In genomic region chr17:45544001-45544872, GRCm38 (mm10) we compare ENCODE assay signal across 10 mouse cellular contexts. TPM values are rescaled to one million over a fixed set of nuclear protein-coding genes. Genes with fewer than 3 reads are reported as not detected.
DNase-seq lines count a peak whose midpoint lies in the region; ATAC-seq and TF ChIP-seq lines count a peak whose summit lies in the region.
"Had no signal": no experiment of that assay in that cellular context is flagged by ENCODE, and none has a peak within 500 bp of the region (broad histone marks: within the 10 kb centered on the region; RNA-seq: fewer than 3 reads in every experiment).

No protein-coding gene starts in this region.

- H3K36me3 ChIP-seq in lung, postnatal 0 days (ENCODE audit: insufficient read depth, low read length): no peaks in the 10 kb centered on the region
- no peaks in the 10 kb centered on the region for H3K36me3 ChIP-seq in forebrain, embryonic 11.5 days (ENCODE audit: control insufficient read depth, insufficient read depth, low read length)
- H3K36me3 ChIP-seq: liver, embryonic 15.5 days had no signal

- H3K27ac ChIP-seq in lung, postnatal 0 days (ENCODE audit: low read length): no peak overlapping the region
- no peak overlapping the region for H3K27ac ChIP-seq in forebrain, embryonic 11.5 days (ENCODE audit: low read depth, low read length)
- H3K27ac ChIP-seq: liver, embryonic 15.5 days had no signal

- H3K4me1 ChIP-seq in lung, postnatal 0 days (ENCODE audit: insufficient read depth, low read depth, low read length): 0 out of 2 replicates have a peak, but pooled peaks cover 8% of the 10 kb centered on the region
- peaks cover 21% of the 10 kb centered on the region for H3K4me1 ChIP-seq in forebrain, embryonic 11.5 days (replicated peaks; ENCODE audit: control insufficient read depth, insufficient read depth, low read length)

- TF ChIP-seq CTCF in lung, postnatal 0 days (IDR thresholded peaks at IDR 0.05): no peak

- WGBS in lung, postnatal 0 days: 3% methylated on average over 24 of the region's 24 CpGs
- WGBS in forebrain, embryonic 11.5 days: 5% methylated on average over 24 of the region's 24 CpGs

- H3K9me3 ChIP-seq in lung, postnatal 0 days (ENCODE audit: low read length): no peaks in the 10 kb centered on the region
- H3K9me3 ChIP-seq in forebrain, embryonic 11.5 days (ENCODE audit: control insufficient read depth, low read length): no peaks in the 10 kb centered on the region
- H3K9me3 ChIP-seq: liver, embryonic 15.5 days had no signal

- 0 out of 2 replicates have a peak overlapping the region, but pooled peaks have one; percentile 42 for H3K4me2 ChIP-seq in lung, postnatal 0 days (replicated peaks; ENCODE audit: low read depth, low read length)
- H3K4me2 ChIP-seq in forebrain, embryonic 11.5 days (ENCODE audit: low read depth, low read length, severe bottlenecking): peak overlapping the region; percentile 42; the same call in 1 of the 2 replicates
- H3K4me2 ChIP-seq: liver, embryonic 15.5 days had no signal

- no peak for TF ChIP-seq EP300 in lung, postnatal 0 days (IDR thresholded peaks at IDR 0.05)

- peaks cover 50% of the 10 kb centered on the region for H3K27me3 ChIP-seq in lung, postnatal 0 days (replicated peaks; ENCODE audit: insufficient read depth, low read length)
- peaks cover 47% of the 10 kb centered on the region for H3K27me3 ChIP-seq in forebrain, embryonic 11.5 days (ENCODE audit: control insufficient read depth, insufficient read depth, low read length)

- ATAC-seq in lung, postnatal 0 days: peak; percentile 14
- peak; percentile 19; the same call in 1 of the 2 replicates for ATAC-seq in forebrain, embryonic 11.5 days (replicated peaks; ENCODE audit: low FRiP score)
- no peak for ATAC-seq in megakaryocyte-erythroid progenitor cell, adult 5-6 weeks (replicated peaks; ENCODE audit: low FRiP score, low TSS enrichment, poor library complexity, severe bottlenecking)

- peak; percentile 53 for DNase-seq in embryo, embryonic 11 days
- DNase-seq in embryo, embryonic 10 days (ENCODE audit: low spot score): no peak
- DNase-seq in lung, postnatal 0 days (ENCODE audit: low spot score): peak; percentile 27
- no peak for DNase-seq in lung, postnatal 10 days
- peak; percentile 75 for DNase-seq in forebrain, embryonic 11.5 days (ENCODE audit: low spot score)
- DNase-seq in neural tube, embryonic 10.5 days (ENCODE audit: extremely low spot score, low spot score): peak; percentile 58
- no peak for DNase-seq in layer of hippocampus, postnatal 36 days

- no peak overlapping the region for H3K9ac ChIP-seq in lung, postnatal 0 days (replicated peaks; ENCODE audit: low read depth)
- peak overlapping the region; percentile 39 for H3K9ac ChIP-seq in forebrain, embryonic 11.5 days (ENCODE audit: low read length)
- H3K9ac ChIP-seq: liver, embryonic 15.5 days had no signal

- H3K4me3 ChIP-seq in lung, postnatal 0 days (ENCODE audit: low read depth, low read length): no peak overlapping the region
- H3K4me3 ChIP-seq in forebrain, embryonic 11.5 days (ENCODE audit: low read depth, low read length): peak overlapping the region; percentile 13; the same call in 1 of the 2 replicates
- H3K4me3 ChIP-seq: liver, embryonic 15.5 days had no signal

RNA-seq across cellular contexts. Expression of gene Tmem151b, which starts 5.2 kb away (rescaled TPM):
- 0.07 and 0.12 TPM in 2 replicates for polyA plus RNA-seq in lung, postnatal 0 days (2015; fragmentation: Nextera tagmentation; extraction: Ambion mirVana)
- 8.2 and 9.1 TPM in 2 replicates for polyA plus RNA-seq in forebrain, embryonic 11.5 days (2014; fragmentation: Nextera tagmentation; extraction: Ambion mirVana)
- total RNA-seq in layer of hippocampus, postnatal 36 days (2021): 100 to 1,000 TPM; 106 to 112 TPM
- total RNA-seq in megakaryocyte-erythroid progenitor cell, adult 5-6 weeks (2014; fragmentation: Nextera tagmentation): not detected in 2 replicates
- not detected in 2 replicates for total RNA-seq in megakaryocyte-erythroid progenitor cell, adult 5-6 weeks (2017)
- total RNA-seq: common myeloid progenitor, adult 5-6 weeks had no signal

RNA-seq across cellular contexts. Expression of gene Nfkbie, which starts 11.3 kb away (rescaled TPM):
- 2.4 and 5.0 TPM in 2 replicates for polyA plus RNA-seq in lung, postnatal 0 days (2015; fragmentation: Nextera tagmentation; extraction: Ambion mirVana)
- 5.9 and 6.0 TPM in 2 replicates for polyA plus RNA-seq in forebrain, embryonic 11.5 days (2014; fragmentation: Nextera tagmentation; extraction: Ambion mirVana)
- total RNA-seq in layer of hippocampus, postnatal 36 days (2021): 1 to 10 TPM; 2.6 to 3.4 TPM
- 4.2 and 6.0 TPM in 2 replicates for total RNA-seq in megakaryocyte-erythroid progenitor cell, adult 5-6 weeks (2014; fragmentation: Nextera tagmentation)
- 3.2 and 3.9 TPM in 2 replicates for total RNA-seq in megakaryocyte-erythroid progenitor cell, adult 5-6 weeks (2017)

RNA-seq across cellular contexts. Expression of gene Slc35b2, which starts 19.4 kb away (rescaled TPM):
- polyA plus RNA-seq in lung, postnatal 0 days (2015; fragmentation: Nextera tagmentation; extraction: Ambion mirVana): 84.8 and 85.1 TPM in 2 replicates
- polyA plus RNA-seq in forebrain, embryonic 11.5 days (2014; fragmentation: Nextera tagmentation; extraction: Ambion mirVana): 103 and 105 TPM in 2 replicates
- 10 to 100 TPM; 28.2 to 29.4 TPM for total RNA-seq in layer of hippocampus, postnatal 36 days (2021)
- 46.9 and 74.5 TPM in 2 replicates for total RNA-seq in megakaryocyte-erythroid progenitor cell, adult 5-6 weeks (2014; fragmentation: Nextera tagmentation)
- total RNA-seq in megakaryocyte-erythroid progenitor cell, adult 5-6 weeks (2017): 27.7 and 60.3 TPM in 2 replicates

RNA-seq across cellular contexts. Expression of gene Tcte1, which starts 21.0 kb away (rescaled TPM):
- polyA plus RNA-seq in lung, postnatal 0 days (2015; fragmentation: Nextera tagmentation; extraction: Ambion mirVana): 2.7 and 2.8 TPM in 2 replicates
- polyA plus RNA-seq in forebrain, embryonic 11.5 days (2014; fragmentation: Nextera tagmentation; extraction: Ambion mirVana): 0.95 and 2.0 TPM in 2 replicates
- under 1 TPM; 0.43 to 0.65 TPM for total RNA-seq in layer of hippocampus, postnatal 36 days (2021)
- total RNA-seq in megakaryocyte-erythroid progenitor cell, adult 5-6 weeks (2014; fragmentation: Nextera tagmentation): not detected in 2 replicates
- not detected in 2 replicates for total RNA-seq in megakaryocyte-erythroid progenitor cell, adult 5-6 weeks (2017)
- total RNA-seq: common myeloid progenitor, adult 5-6 weeks had no signal

RNA-seq across cellular contexts. Expression of gene Hsp90ab1, which starts 28.8 kb away (rescaled TPM):
- 607 and 696 TPM in 2 replicates for polyA plus RNA-seq in lung, postnatal 0 days (2015; fragmentation: Nextera tagmentation; extraction: Ambion mirVana)
- 1,787 and 1,872 TPM in 2 replicates for polyA plus RNA-seq in forebrain, embryonic 11.5 days (2014; fragmentation: Nextera tagmentation; extraction: Ambion mirVana)
- total RNA-seq in layer of hippocampus, postnatal 36 days (2021): 1,000 to 10,000 TPM; 1,811 to 1,865 TPM
- total RNA-seq in megakaryocyte-erythroid progenitor cell, adult 5-6 weeks (2014; fragmentation: Nextera tagmentation): 1,847 and 1,911 TPM in 2 replicates
- total RNA-seq in megakaryocyte-erythroid progenitor cell, adult 5-6 weeks (2017): 2,660 and 3,319 TPM in 2 replicates

Comparison
In these comparisons a context has a peak if more than half of its experiments do, and no peak if none do; other contexts are left out.
1. DNase-seq: peak in embryo, embryonic 11 days (single experiment), lung, postnatal 0 days (single experiment), forebrain, embryonic 11.5 days (single experiment) and neural tube, embryonic 10.5 days (single experiment); none in embryo, embryonic 10 days (single experiment), lung, postnatal 10 days (single experiment) and layer of hippocampus, postnatal 36 days (0 of 2).
2. RNA of gene Tmem151b, which starts 5.2 kb away (total RNA-seq): 106 to 112 TPM in layer of hippocampus, postnatal 36 days; not detected in megakaryocyte-erythroid progenitor cell, adult 5-6 weeks; every median in the first group is over 100 times any median in the second.